Mouse (Mus musculus) testis, adult 2 months (tissue): ENCODE data around the gene Zbtb8a. TPM values are rescaled to one million over a fixed set of nuclear protein-coding genes. Genes with fewer than 3 reads are reported as not detected.

Experiments used
- H3K27ac ChIP-seq: fragments of 200-500 bp; 2 replicates; pipeline ENCODE4 v1.5.1; 2012; ENCODE audit warnings: low read depth, low read length; ENCODE audit not compliant: control insufficient read depth, insufficient read depth
- H3K27me3 ChIP-seq: fragments of 200-500 bp; 2 replicates; pipeline ENCODE4 v1.6.1; 2012; ENCODE audit warnings: mild to moderate bottlenecking, low read length, moderate library complexity; ENCODE audit not compliant: control insufficient read depth, insufficient read depth
- H3K36me3 ChIP-seq: fragments of 200-500 bp; 2 replicates; pipeline ENCODE4 v1.6.1; 2012; ENCODE audit warnings: mild to moderate bottlenecking, low read length; ENCODE audit not compliant: control insufficient read depth, insufficient read depth
- H3K4me1 ChIP-seq: fragments of 200-500 bp; 2 replicates; pipeline ENCODE4 v1.6.1; 2012; ENCODE audit warnings: low read length; ENCODE audit not compliant: control insufficient read depth, insufficient read depth
- H3K4me3 ChIP-seq: fragments of 200-500 bp; 2 replicates; pipeline ENCODE4 v1.5.1; 2012; ENCODE audit warnings: low read depth, mild to moderate bottlenecking, low read length, moderate library complexity, mixed read lengths; ENCODE audit not compliant: control insufficient read depth
- CTCF ChIP-seq: fragments of 200-500 bp; IDR thresholded peaks from 2 replicates; pipeline ENCODE4 v1.5.1; 2012; ENCODE audit warnings: low read depth, mild to moderate bottlenecking, inconsistent platforms, low read length, moderate library complexity; ENCODE audit not compliant: control insufficient read depth, insufficient read depth, insufficient replicate concordance
- POLR2A ChIP-seq: fragments of 200-500 bp; IDR thresholded peaks from 2 replicates; pipeline ENCODE4 v1.6.1; 2012; ENCODE audit warnings: low read depth, mild to moderate bottlenecking, inconsistent platforms, low read length, moderate library complexity; ENCODE audit not compliant: control insufficient read depth
- polyA plus RNA-seq: library from polyadenylated mRNA; depleted of rRNA; stranded (reverse); fragments of >200 nt; gene quantifications from 2 replicates; pipeline ENCODE4 v1.2.3, GENCODE M21; 2012

Gene Zbtb8a
- polyA plus RNA-seq, 1 experiment: 5.6 TPM

DNA sequence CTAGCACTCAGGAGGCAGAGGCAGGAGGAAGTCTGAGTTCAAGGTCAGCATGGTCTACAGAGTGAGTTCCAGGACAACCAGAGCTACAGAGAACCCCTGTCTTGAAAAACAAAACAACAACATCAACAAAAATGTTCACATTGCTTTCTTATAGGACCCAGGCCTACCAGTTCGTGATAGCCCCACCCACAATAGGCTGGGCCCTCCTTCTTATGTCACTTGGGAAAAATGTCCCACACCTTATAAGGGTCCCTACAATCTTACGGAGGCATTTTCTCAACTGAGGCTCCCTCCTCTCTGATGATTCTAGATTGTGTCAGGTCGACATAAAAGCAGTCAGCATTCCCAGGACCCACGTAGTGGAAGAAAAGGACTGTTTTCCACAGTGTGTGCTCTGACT, 21.9 kb upstream of the Zbtb8a start:
- TF ChIP-seq POLR2A (no peak), CTCF (no peak)
- Histone ChIP-seq H3K36me3 (no peaks in the 10 kb centered on the region), H3K27me3 (no peaks in the 10 kb centered on the region), H3K4me1 (no peaks in the 10 kb centered on the region), H3K27ac (no peak overlapping the region), H3K4me3 (no peak overlapping the region)

DNA sequence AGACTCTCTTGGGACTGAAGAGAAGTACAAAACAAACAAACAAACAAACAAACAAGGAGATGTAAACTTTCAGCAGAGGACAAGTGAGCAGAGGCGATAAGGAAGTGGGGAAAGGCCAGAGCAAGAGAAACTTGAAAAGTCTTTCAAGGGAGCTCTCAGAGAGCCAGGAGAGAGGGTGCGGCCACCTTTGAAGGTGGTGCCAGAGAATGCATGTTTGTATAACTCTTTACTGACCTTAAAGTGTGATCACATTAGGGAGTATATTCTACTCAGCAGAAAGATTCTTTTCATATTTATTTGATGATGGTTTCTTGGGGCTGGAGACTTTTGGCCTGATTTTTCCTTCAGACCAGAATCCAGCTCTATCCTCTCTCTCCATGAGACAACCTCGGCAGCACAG, 19.0 kb upstream of the Zbtb8a start:
- H3K4me1 ChIP-seq: no peaks in the 10 kb centered on the region
- no peaks in the 10 kb centered on the region for H3K36me3 ChIP-seq
- no peak overlapping the region for H3K4me3 ChIP-seq
- no peaks in the 10 kb centered on the region for H3K27me3 ChIP-seq
- TF ChIP-seq CTCF (no peak), POLR2A (no peak)
- no peak overlapping the region for H3K27ac ChIP-seq

DNA sequence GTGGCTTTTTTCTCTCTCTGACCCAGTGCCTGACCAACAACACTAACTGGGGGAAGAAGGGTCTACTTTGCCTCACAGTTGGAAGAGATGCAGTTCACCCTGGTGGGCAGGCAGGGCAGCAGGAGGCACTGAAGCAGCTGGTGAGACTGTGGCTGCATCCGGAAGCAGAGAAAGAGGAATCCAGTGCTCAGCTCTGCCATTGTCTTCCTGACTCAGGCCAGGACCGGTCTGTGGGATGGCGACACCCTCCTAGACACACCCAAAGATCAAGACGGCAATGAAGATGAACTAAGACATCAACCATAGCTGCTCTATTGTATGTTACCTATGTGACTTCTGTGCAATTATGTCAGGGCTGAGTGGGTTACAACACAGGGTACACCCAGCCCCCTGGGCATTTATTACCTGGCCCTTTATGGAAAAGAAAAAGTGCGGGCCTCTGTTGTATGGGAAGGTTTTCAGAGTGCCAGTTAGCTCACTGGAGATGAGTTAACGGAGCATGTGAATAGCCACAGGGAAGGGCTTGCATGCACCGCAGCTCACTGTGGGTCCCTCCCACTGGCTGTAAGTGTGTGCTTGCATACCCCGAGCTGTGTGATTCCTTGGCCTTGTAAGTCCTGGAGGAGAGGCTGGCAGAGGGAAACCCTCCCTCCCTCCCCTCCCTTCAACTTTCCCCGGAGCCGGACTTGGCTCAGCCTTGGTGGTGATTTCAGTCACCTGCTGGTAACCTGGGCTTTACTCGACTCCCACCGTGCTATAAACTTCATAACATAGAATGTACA, 16.4 kb upstream of the Zbtb8a start:
- TF ChIP-seq CTCF (no peak), POLR2A (no peak)
- no peak overlapping the region for H3K27ac ChIP-seq
- H3K36me3 ChIP-seq: no peaks in the 10 kb centered on the region
- no peaks in the 10 kb centered on the region for H3K4me1 ChIP-seq
- no peaks in the 10 kb centered on the region for H3K27me3 ChIP-seq
- no peak overlapping the region for H3K4me3 ChIP-seq

DNA sequence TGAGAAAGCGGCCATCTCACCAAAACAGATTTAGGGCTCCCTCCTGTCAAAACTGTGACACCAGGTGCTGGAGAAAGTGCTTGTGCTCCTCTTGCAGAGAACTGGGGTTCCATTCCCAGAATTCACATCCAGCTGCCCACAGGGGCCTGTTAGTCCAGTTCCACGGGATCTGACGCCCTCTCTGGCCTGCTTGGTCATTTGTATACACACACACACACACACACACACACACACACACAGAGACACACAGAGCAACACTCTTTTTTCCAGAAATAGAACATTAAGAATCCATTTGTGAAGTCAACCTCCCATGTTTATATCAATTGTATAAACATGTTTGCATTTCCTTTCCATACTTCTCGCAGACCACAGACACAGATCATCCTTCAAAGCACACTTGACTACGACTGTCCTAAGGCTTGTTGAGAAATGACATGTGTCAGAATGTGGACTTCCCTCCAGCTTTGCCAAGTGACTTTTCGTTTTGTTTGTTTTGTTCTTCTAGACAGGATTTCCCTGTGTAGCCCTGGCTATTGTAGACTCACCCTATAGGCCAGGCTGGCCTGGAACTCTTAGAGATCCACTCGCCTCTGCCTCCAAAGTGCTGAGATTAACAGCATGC, 13.1 kb upstream of the Zbtb8a start:
- Histone ChIP-seq H3K36me3 (no peaks in the 10 kb centered on the region), H3K27me3 (no peaks in the 10 kb centered on the region), H3K4me1 (no peaks in the 10 kb centered on the region), H3K4me3 (no peak overlapping the region), H3K27ac (no peak overlapping the region)
- no peak for TF ChIP-seq CTCF
- no peak for TF ChIP-seq POLR2A

DNA sequence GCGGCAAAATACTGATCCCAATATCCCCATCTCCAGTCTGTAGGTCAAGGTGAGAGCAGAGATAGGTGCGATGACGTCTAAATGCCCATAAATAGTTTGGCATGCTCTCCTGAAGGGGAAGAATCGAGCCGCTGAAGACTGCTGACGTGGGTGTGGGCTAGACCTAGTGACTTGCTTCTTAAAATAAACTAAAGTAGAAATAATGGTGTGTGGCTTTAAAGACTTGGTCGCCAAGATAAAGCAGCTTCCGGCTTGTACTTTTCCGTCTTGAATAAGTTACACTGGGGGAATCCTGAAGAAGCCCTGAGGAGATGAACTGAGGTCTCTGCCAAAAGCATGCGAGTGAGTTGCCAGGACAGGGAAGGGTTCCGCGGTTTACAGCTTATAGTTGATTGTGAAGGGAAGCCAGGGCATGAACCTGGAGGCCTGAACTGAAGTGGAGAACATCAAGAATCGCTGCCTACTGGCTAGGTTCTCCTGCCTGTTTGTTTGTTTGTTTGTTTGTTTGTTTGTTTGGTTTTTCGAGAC, 12.4 kb upstream of the Zbtb8a start:
- no peaks in the 10 kb centered on the region for H3K4me1 ChIP-seq
- no peak overlapping the region for H3K27ac ChIP-seq
- H3K36me3 ChIP-seq: no peaks in the 10 kb centered on the region
- no peaks in the 10 kb centered on the region for H3K27me3 ChIP-seq
- TF ChIP-seq POLR2A (no peak), CTCF (no peak)
- H3K4me3 ChIP-seq: no peak overlapping the region

DNA sequence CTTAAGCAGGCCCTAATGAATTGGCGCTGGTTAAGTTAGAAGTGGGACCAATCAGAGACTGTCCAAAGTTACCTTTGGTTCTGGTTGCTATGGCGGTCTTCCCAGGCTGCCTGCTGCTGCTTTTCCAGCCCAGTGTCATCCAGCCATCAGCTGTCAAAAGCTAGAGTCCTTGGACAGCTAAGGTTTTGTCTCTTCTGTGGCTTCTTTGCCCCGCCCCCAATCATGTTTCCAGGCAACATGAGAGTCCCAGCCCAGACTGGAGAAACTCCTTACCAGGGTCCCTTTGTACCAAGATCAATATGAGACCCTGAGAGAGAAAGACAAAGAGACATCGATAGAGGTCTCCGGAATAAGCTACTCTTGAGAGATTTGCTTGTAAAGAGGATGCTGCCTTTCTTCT, 10.5 kb upstream of the Zbtb8a start:
- Histone ChIP-seq H3K4me3 (no peak overlapping the region), H3K27me3 (no peaks in the 10 kb centered on the region), H3K36me3 (no peaks in the 10 kb centered on the region), H3K4me1 (no peaks in the 10 kb centered on the region; the same call in none of the 2 replicates), H3K27ac (no peak overlapping the region)
- TF ChIP-seq POLR2A (no peak), CTCF (no peak)

DNA sequence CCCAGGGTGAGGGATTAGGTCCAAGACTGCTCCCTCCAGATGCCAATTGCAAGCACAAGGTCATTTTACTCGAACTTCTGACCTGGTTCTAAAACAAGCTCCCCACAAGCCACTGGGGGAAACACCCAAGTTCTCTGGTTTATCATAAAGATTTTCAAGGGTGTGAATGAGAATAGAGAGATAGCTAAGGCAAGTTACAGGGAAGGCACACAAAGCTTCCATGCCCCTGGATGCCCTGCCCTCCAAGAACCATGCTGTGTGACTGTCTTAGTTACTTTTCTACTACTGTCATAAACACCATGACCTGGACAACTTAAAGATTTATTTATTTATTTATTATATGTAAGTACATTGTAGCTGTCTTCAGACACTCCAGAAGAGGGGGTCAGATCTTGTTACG, 9.1 kb upstream of the Zbtb8a start:
- Histone ChIP-seq H3K27me3 (no peaks in the 10 kb centered on the region), H3K36me3 (no peaks in the 10 kb centered on the region), H3K4me1 (peaks cover 6% of the 10 kb centered on the region), H3K27ac (no peak overlapping the region), H3K4me3 (no peak overlapping the region)
- no peak for TF ChIP-seq CTCF
- TF ChIP-seq POLR2A: no peak
